Mouse (Mus musculus): ENCODE results near the gene Slc25a34. TPM values are rescaled to one million over a fixed set of nuclear protein-coding genes. Genes with fewer than 3 reads are reported as not detected.

Gene Slc25a34
- polyA plus RNA-seq, 1 experiment from 2014 or later = not detected

- Histone ChIP-seq H3K4me2 (ENCODE audit: low read length) (no peak overlapping the region), H3K4me3 (ENCODE audit: low read depth, low read length) (no peak overlapping the region), H3K4me1 (ENCODE audit: control insufficient read depth, insufficient read depth, low read length) (no peaks in the 10 kb centered on the region), H3K9me3 (replicated peaks; ENCODE audit: control insufficient read depth, low read length) (no peaks in the 10 kb centered on the region), H3K9ac (ENCODE audit: low read length) (no peak overlapping the region), H3K27me3 (replicated peaks; ENCODE audit: control insufficient read depth, insufficient read depth, low read length) (no peaks in the 10 kb centered on the region), H3K27ac (ENCODE audit: low read depth, low read length) (no peak overlapping the region), H3K36me3 (ENCODE audit: control insufficient read depth, insufficient read depth, low read length) (no peaks in the 10 kb centered on the region)
- no peak for ATAC-seq
- 76% methylated on average over 6 of the region's 6 CpGs for WGBS
- no peak for DNase-seq (ENCODE audit: low spot score)
Observed at GRCm38 (mm10) chr4:141573359-141573966, 50.2 kb downstream of the Slc25a34 start.

GRCm38 (mm10) chr4:141572668-141573358 is 50.8 kb downstream of the Slc25a34 start:
- Histone ChIP-seq H3K4me2 (ENCODE audit: low read length) (no peak overlapping the region), H3K4me1 (ENCODE audit: control insufficient read depth, insufficient read depth, low read length) (no peaks in the 10 kb centered on the region), H3K27me3 (replicated peaks; ENCODE audit: control insufficient read depth, insufficient read depth, low read length) (no peaks in the 10 kb centered on the region), H3K9ac (ENCODE audit: low read length) (no peak overlapping the region), H3K9me3 (replicated peaks; ENCODE audit: control insufficient read depth, low read length) (no peaks in the 10 kb centered on the region), H3K36me3 (ENCODE audit: control insufficient read depth, insufficient read depth, low read length) (no peaks in the 10 kb centered on the region), H3K27ac (ENCODE audit: low read depth, low read length) (no peak overlapping the region), H3K4me3 (ENCODE audit: low read depth, low read length) (no peak overlapping the region)
- DNase-seq (ENCODE audit: low spot score) = no peak
- WGBS = 80% methylated on average over 7 of the region's 7 CpGs
- ATAC-seq = no peak

DNA sequence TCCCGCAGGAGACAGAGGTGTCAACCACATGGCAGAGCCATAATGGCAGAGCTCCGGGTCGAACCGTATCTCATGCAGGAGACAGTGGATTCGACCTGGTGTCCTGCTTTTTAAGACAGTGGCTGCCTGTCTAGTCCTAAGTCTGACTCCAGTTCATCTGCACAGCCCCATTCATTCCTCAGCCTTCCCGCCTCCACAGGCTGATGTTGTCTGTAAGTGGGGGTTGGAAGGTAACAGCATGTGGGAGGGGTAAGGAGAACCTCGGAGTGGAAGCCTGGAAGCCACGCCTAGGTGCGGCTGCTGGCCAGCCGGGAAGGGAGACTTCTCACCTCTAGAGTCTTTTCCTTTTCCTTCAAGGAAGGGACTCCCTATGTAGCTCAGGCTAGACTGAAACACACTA is 51.7 kb downstream of the Slc25a34 start:
- Histone ChIP-seq H3K27ac (ENCODE audit: low read depth, low read length) (no peak overlapping the region), H3K4me2 (ENCODE audit: low read length) (no peak overlapping the region), H3K27me3 (replicated peaks; ENCODE audit: control insufficient read depth, insufficient read depth, low read length) (no peaks in the 10 kb centered on the region), H3K9me3 (replicated peaks; ENCODE audit: control insufficient read depth, low read length) (no peaks in the 10 kb centered on the region), H3K9ac (ENCODE audit: low read length) (no peak overlapping the region), H3K4me1 (ENCODE audit: control insufficient read depth, insufficient read depth, low read length) (no peaks in the 10 kb centered on the region), H3K4me3 (ENCODE audit: low read depth, low read length) (no peak overlapping the region), H3K36me3 (ENCODE audit: control insufficient read depth, insufficient read depth, low read length) (no peaks in the 10 kb centered on the region)
- DNase-seq (ENCODE audit: low spot score) (no peak), ATAC-seq (no peak)
- 78% methylated on average over 10 of the region's 10 CpGs for WGBS

GRCm38 (mm10) chr4:141571337-141571739 is 52.3 kb downstream of the Slc25a34 start:
- WGBS = 76% methylated on average over 6 of the region's 6 CpGs
- no peak for DNase-seq (ENCODE audit: low spot score)
- Histone ChIP-seq H3K4me2 (ENCODE audit: low read length) (no peak overlapping the region), H3K27ac (ENCODE audit: low read depth, low read length) (no peak overlapping the region), H3K36me3 (ENCODE audit: control insufficient read depth, insufficient read depth, low read length) (no peaks in the 10 kb centered on the region), H3K27me3 (replicated peaks; ENCODE audit: control insufficient read depth, insufficient read depth, low read length) (no peaks in the 10 kb centered on the region), H3K9me3 (replicated peaks; ENCODE audit: control insufficient read depth, low read length) (no peaks in the 10 kb centered on the region), H3K4me3 (ENCODE audit: low read depth, low read length) (no peak overlapping the region), H3K4me1 (ENCODE audit: control insufficient read depth, insufficient read depth, low read length) (no peaks in the 10 kb centered on the region), H3K9ac (ENCODE audit: low read length) (no peak overlapping the region)
- ATAC-seq = no peak

DNA sequence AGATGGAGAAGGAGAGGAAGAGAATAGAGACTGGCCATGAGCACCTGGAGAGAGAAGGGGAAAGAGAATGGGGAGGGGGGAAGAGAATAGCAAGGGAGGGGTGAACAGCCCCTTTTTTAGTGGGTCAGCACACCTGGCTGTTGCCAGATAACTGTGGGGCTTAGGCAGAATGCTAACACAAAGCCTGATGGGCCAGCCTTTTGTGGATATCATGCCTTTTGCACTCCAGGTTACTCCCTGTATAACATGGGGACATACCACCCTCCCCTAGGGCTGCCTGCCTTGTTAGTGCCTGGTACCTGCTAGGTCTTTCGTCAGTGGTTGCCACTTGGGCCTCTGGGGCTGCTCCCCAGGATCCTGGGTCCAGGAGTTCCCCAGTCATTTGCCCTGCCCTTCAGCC is 52.8 kb downstream of the Slc25a34 start:
- H3K9ac ChIP-seq (ENCODE audit: low read length) = no peak overlapping the region
- WGBS = 75% methylated on average over 1 of the region's 1 CpGs
- no peak overlapping the region for H3K27ac ChIP-seq (ENCODE audit: low read depth, low read length)
- no peaks in the 10 kb centered on the region for H3K4me1 ChIP-seq (ENCODE audit: control insufficient read depth, insufficient read depth, low read length)
- DNase-seq (ENCODE audit: low spot score) (no peak), ATAC-seq (no peak)
- no peaks in the 10 kb centered on the region for H3K27me3 ChIP-seq (replicated peaks; ENCODE audit: control insufficient read depth, insufficient read depth, low read length)
- H3K9me3 ChIP-seq (replicated peaks; ENCODE audit: control insufficient read depth, low read length) = no peaks in the 10 kb centered on the region
- H3K4me2 ChIP-seq (ENCODE audit: low read length) = no peak overlapping the region
- no peaks in the 10 kb centered on the region for H3K36me3 ChIP-seq (ENCODE audit: control insufficient read depth, insufficient read depth, low read length)
- H3K4me3 ChIP-seq (ENCODE audit: low read depth, low read length) = no peak overlapping the region

DNA sequence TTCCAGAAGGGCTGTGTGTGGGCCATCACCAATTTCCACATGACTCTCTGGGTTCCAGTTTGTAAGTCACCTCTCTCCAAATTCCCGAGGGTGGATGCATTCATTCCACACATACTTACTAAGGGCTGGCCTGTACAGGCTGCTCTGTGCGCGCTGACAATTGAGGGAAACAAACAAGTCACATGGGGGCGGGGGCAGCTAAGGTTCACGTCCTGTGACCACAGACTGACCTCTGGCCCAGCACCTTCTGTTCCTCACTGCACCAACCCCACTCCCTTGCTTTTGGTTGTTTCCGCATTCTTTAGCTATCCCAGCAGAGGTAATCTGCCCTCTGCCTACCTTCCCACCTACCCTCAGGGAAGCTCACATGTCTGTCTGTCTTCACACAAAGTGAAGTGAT is 53.6 kb downstream of the Slc25a34 start:
- WGBS = 82% methylated on average over 6 of the region's 6 CpGs
- H3K27ac ChIP-seq (ENCODE audit: low read depth, low read length) = no peak overlapping the region

GRCm38 (mm10) chr4:141568966-141569365 is 54.7 kb downstream of the Slc25a34 start:
- Histone ChIP-seq H3K9ac (ENCODE audit: low read length) (no peak overlapping the region), H3K4me2 (ENCODE audit: low read length) (no peak overlapping the region), H3K27me3 (replicated peaks; ENCODE audit: control insufficient read depth, insufficient read depth, low read length) (no peaks in the 10 kb centered on the region), H3K9me3 (replicated peaks; ENCODE audit: control insufficient read depth, low read length) (no peaks in the 10 kb centered on the region), H3K27ac (ENCODE audit: low read depth, low read length) (no peak overlapping the region), H3K4me3 (ENCODE audit: low read depth, low read length) (no peak overlapping the region), H3K36me3 (ENCODE audit: control insufficient read depth, insufficient read depth, low read length) (no peaks in the 10 kb centered on the region), H3K4me1 (ENCODE audit: control insufficient read depth, insufficient read depth, low read length) (no peaks in the 10 kb centered on the region)
- 93% methylated on average over 5 of the region's 5 CpGs for WGBS
- ATAC-seq = no peak
- DNase-seq (ENCODE audit: low spot score) = no peak

More for the DNA sequence above, 53.6 kb downstream of the Slc25a34 start:
- ATAC-seq (no peak), DNase-seq (ENCODE audit: low spot score) (no peak)
- Histone ChIP-seq H3K4me1 (ENCODE audit: control insufficient read depth, insufficient read depth, low read length) (no peaks in the 10 kb centered on the region), H3K36me3 (ENCODE audit: control insufficient read depth, insufficient read depth, low read length) (no peaks in the 10 kb centered on the region), H3K4me3 (ENCODE audit: low read depth, low read length) (no peak overlapping the region), H3K27me3 (replicated peaks; ENCODE audit: control insufficient read depth, insufficient read depth, low read length) (no peaks in the 10 kb centered on the region), H3K9me3 (replicated peaks; ENCODE audit: control insufficient read depth, low read length) (no peaks in the 10 kb centered on the region), H3K9ac (ENCODE audit: low read length) (no peak overlapping the region), H3K4me2 (ENCODE audit: low read length) (no peak overlapping the region)

Other genes with a start within 250 kb of the Slc25a34 start
- gene Clcnka, start 225.1 kb downstream of the Slc25a34 start, polyA plus RNA-seq (2014; fragmentation: Nextera tagmentation; extraction: Ambion mirVana) = not detected in 2 replicates
- not detected in 2 replicates for gene Clcnkb, start 207.8 kb downstream of the Slc25a34 start, polyA plus RNA-seq (2014; fragmentation: Nextera tagmentation; extraction: Ambion mirVana)
- gene Hspb7, start 203.0 kb downstream of the Slc25a34 start, polyA plus RNA-seq (2014; fragmentation: Nextera tagmentation; extraction: Ambion mirVana) = not detected in 2 replicates
- 0.33 TPM in 1 of 2 replicates, not detected in the other for gene Srarp, start 187.7 kb downstream of the Slc25a34 start, polyA plus RNA-seq (2014; fragmentation: Nextera tagmentation; extraction: Ambion mirVana)
- 41.3 and 46.5 TPM in 2 replicates for gene Zbtb17, start 179.2 kb downstream of the Slc25a34 start, polyA plus RNA-seq (2014; fragmentation: Nextera tagmentation; extraction: Ambion mirVana)
- gene Spen, start 85.2 kb downstream of the Slc25a34 start, polyA plus RNA-seq (2014; fragmentation: Nextera tagmentation; extraction: Ambion mirVana) = 10.7 and 14.0 TPM in 2 replicates
- 15.1 and 19.7 TPM in 2 replicates for gene Fblim1, start 17.7 kb downstream of the Slc25a34 start, polyA plus RNA-seq (2014; fragmentation: Nextera tagmentation; extraction: Ambion mirVana)
- gene Tmem82, start 5.2 kb downstream of the Slc25a34 start, polyA plus RNA-seq (2014; fragmentation: Nextera tagmentation; extraction: Ambion mirVana) = 0.12 TPM in 1 of 2 replicates, not detected in the other
- 3.6 and 3.9 TPM in 2 replicates for gene Plekhm2, start 41.1 kb upstream of the Slc25a34 start, polyA plus RNA-seq (2014; fragmentation: Nextera tagmentation; extraction: Ambion mirVana)
- 2.5 TPM in 1 of 2 replicates, not detected in the other for gene Rsc1a1, start 61.8 kb upstream of the Slc25a34 start, polyA plus RNA-seq (2014; fragmentation: Nextera tagmentation; extraction: Ambion mirVana)
- gene Ddi2, start 99.6 kb upstream of the Slc25a34 start, polyA plus RNA-seq (2014; fragmentation: Nextera tagmentation; extraction: Ambion mirVana) = 6.7 and 9.3 TPM in 2 replicates
- not detected in 2 replicates for gene Agmat, start 122.9 kb upstream of the Slc25a34 start, polyA plus RNA-seq (2014; fragmentation: Nextera tagmentation; extraction: Ambion mirVana)
- gene Dnajc16, start 167.1 kb upstream of the Slc25a34 start, polyA plus RNA-seq (2014; fragmentation: Nextera tagmentation; extraction: Ambion mirVana) = 3.6 and 4.6 TPM in 2 replicates
- gene Casp9, start 169.8 kb upstream of the Slc25a34 start, polyA plus RNA-seq (2014; fragmentation: Nextera tagmentation; extraction: Ambion mirVana) = 8.3 and 10.2 TPM in 2 replicates
- gene Cela2a, start 202.3 kb upstream of the Slc25a34 start, polyA plus RNA-seq (2014; fragmentation: Nextera tagmentation; extraction: Ambion mirVana) = not detected in 2 replicates
- gene Ctrc, start 222.5 kb upstream of the Slc25a34 start, polyA plus RNA-seq (2014; fragmentation: Nextera tagmentation; extraction: Ambion mirVana) = not detected in 2 replicates